Mouse (Mus musculus) lung, adult 2 months (tissue): ENCODE measurements around the gene Ctsg.
"Not testable (repeated sequence)": the region's sequence is repeated elsewhere in the genome, so short reads cannot be mapped to it uniquely, and the experiment has no call there.

Source experiments
- CTCF ChIP-seq: fragments of 200-500 bp; IDR thresholded peaks from 2 replicates; pipeline ENCODE4 v1.5.1; 2011; ENCODE audit warnings: mild to moderate bottlenecking, low read length, control low read depth; ENCODE audit not compliant: insufficient read depth
- POLR2A ChIP-seq: fragments of 200-500 bp; IDR thresholded peaks from 2 replicates; pipeline ENCODE4 v1.6.1; 2011; ENCODE audit warnings: low read depth, mild to moderate bottlenecking, control low read depth, low read length, borderline replicate concordance; ENCODE audit errors: extremely low read depth

GRCm38 (mm10) chr14:56062213-56062612 is 40.2 kb downstream of the Ctsg start, which contains the start of gene Mcpt4:
- not testable (repeated sequence) for TF ChIP-seq POLR2A, CTCF
